Mouse (Mus musculus) heart, adult 2 months (tissue): ENCODE data around the gene Atp13a1.

Experiments
- CTCF ChIP-seq: fragments of 200-600 bp; IDR thresholded peaks from 2 replicates; pipeline ENCODE4 v1.8.1; 2022; ENCODE audit warnings: antibody characterized with exemption, mild to moderate bottlenecking, moderate library complexity
- EP300 ChIP-seq: fragments of 200-500 bp; IDR thresholded peaks from 2 replicates; pipeline ENCODE4 v1.6.1; 2011; ENCODE audit warnings: low read depth, low read length, control low read depth; ENCODE audit not compliant: insufficient read depth
- POLR2A ChIP-seq: fragments of 200-500 bp; IDR thresholded peaks from 2 replicates; pipeline ENCODE4 v1.6.1; 2011; ENCODE audit warnings: mild to moderate bottlenecking, low read depth, low read length, control low read depth; ENCODE audit not compliant: insufficient read depth

- TF ChIP-seq POLR2A (no peak), CTCF (no peak), EP300 (no peak)
Observed at GRCm38 (mm10) chr8:69814881-69815280, 23.9 kb downstream of the Atp13a1 start.
